Mouse (Mus musculus): ENCODE data around the gene Mboat1. TPM values are rescaled to one million over a fixed set of nuclear protein-coding genes. Genes with fewer than 3 reads are reported as not detected.

Mboat1 gene
- 49.2 and 60.8 TPM in 2 replicates for polyA plus RNA-seq (2012; rRNA removed)

DNA sequence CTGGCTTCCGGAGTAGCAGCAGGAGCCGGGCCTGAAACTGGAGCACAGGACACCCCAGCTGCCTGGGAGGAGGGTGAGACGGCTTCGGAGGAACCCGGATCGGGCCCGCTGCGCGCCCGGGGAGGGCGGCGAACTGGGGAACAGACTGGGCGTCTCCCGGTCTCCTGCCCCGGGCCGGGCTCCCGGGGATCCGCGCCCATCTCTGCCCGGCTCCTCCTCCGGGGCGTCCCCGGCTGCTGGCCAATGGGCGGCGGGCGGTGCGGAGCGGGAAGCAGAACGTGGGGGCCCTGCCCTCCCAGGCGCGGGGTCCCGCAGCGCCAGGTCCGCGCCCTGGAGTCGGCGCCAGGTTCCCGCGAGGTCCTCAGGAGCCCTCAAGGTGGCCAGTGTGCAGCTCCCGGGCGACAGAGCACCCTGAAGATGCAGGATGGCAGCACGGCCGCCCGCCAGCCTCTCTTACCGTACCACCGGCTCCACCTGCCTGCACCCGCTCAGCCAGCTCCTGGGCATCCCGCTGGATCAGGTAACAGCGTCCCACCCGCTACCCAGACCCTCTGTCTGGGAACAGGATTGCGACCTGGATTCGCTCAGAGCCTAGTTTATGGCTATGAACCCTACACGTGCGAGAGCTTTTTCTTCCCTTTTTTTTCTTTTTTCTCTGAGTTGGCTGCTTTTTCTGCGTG, at the start of gene Mboat1:
Gene Mboat1 (plus strand): TSS at position 247 of the 680 bp plus-strand sequence.

Other genes starting within 250 kb of the Mboat1 start
- gene E2f3, start 150.4 kb upstream of the Mboat1 start, polyA plus RNA-seq (2012; rRNA removed) = 0.40 and 0.55 TPM in 2 replicates
- gene Agtr1a, start 200.0 kb downstream of the Mboat1 start, polyA plus RNA-seq (2012; rRNA removed) = 1.00 and 1.4 TPM in 2 replicates

Data from stomach, adult 2 months (tissue).